Mouse (Mus musculus): Measurements from ENCODE around the gene Ttc25. TPM values are rescaled to one million over a fixed set of nuclear protein-coding genes. Genes with fewer than 3 reads are reported as not detected.

Ttc25 gene
- total RNA-seq, 1 experiment, result 3.4 TPM

GRCm38 (mm10) chr11:100549466-100549865, 4.1 kb downstream of the Ttc25 start:
- no peak overlapping the region for H3K27ac ChIP-seq (ENCODE audit: insufficient read depth, low read depth, low read length, poor library complexity, severe bottlenecking)
- H3K9me3 ChIP-seq (ENCODE audit: control insufficient read depth, insufficient read depth, low read depth, low read length), result no peaks in the 10 kb centered on the region
- DNase-seq (ENCODE audit: low read depth, low spot score), result no peak
- no peaks in the 10 kb centered on the region for H3K36me3 ChIP-seq (ENCODE audit: control insufficient read depth, insufficient read depth, low read length, poor library complexity, severe bottlenecking)
- in situ Hi-C loops (cut with MboI; ENCODE audit: low sequenced_read_pairs in 2 of 2, unreplicated experiment in 2 of 2), result no loop called here
- TF ChIP-seq ZNF384 (IDR thresholded peaks at IDR 0.05; ENCODE audit: low read depth, low read length) (no peak), CHD2 (IDR thresholded peaks at IDR 0.05; ENCODE audit: low read depth, low read length) (no peak), HCFC1 (IDR thresholded peaks at IDR 0.05; ENCODE audit: borderline replicate concordance, insufficient read depth, low read length) (no peak), MAFK (IDR thresholded peaks at IDR 0.05; ENCODE audit: insufficient read depth, low read depth, low read length) (no peak), ZC3H11A (IDR thresholded peaks at IDR 0.05; ENCODE audit: borderline replicate concordance, low read depth, low read length) (no peak)
- peaks cover 9 to 34% of the 10 kb centered on the region in 2 experiments for H3K4me1 ChIP-seq (ENCODE audit: control insufficient read depth in 2 of 2, insufficient read depth in 2 of 2, low read length in 2 of 2, poor library complexity in 1 of 2)
- no peak overlapping the region for H3K9ac ChIP-seq (ENCODE audit: insufficient read depth, low read depth, low read length, poor library complexity, severe bottlenecking)
- 0 out of 4 replicates have a peak overlapping the region, but pooled peaks have one; percentile 0 to 9 for H3K4me3 ChIP-seq (ENCODE audit: insufficient read depth in 1 of 2, low read depth in 1 of 2, low read length in 2 of 2, poor library complexity in 1 of 2, severe bottlenecking in 1 of 2)

- peak overlapping the region; percentile 31; the same call in 1 of the 2 replicates for H3K27ac ChIP-seq (ENCODE audit: insufficient read depth, low read depth, low read length, poor library complexity, severe bottlenecking)
- H3K9ac ChIP-seq (ENCODE audit: insufficient read depth, low read depth, low read length, poor library complexity, severe bottlenecking), result no peak overlapping the region
- no peaks in the 10 kb centered on the region for H3K9me3 ChIP-seq (ENCODE audit: control insufficient read depth, insufficient read depth, low read depth, low read length)
- in situ Hi-C loops (cut with MboI; ENCODE audit: low sequenced_read_pairs in 2 of 2, unreplicated experiment in 2 of 2), result no loop called here
- H3K36me3 ChIP-seq (ENCODE audit: control insufficient read depth, insufficient read depth, low read length, poor library complexity, severe bottlenecking), result no peaks in the 10 kb centered on the region
- no peak for DNase-seq (ENCODE audit: low read depth, low spot score)
- peaks cover 9 to 32% of the 10 kb centered on the region in 2 experiments for H3K4me1 ChIP-seq (ENCODE audit: control insufficient read depth in 2 of 2, insufficient read depth in 2 of 2, low read length in 2 of 2, poor library complexity in 1 of 2)
- peak overlapping the region in 1 of 2 experiments; percentile 0; a peak in 1 of 4 replicates for H3K4me3 ChIP-seq (ENCODE audit: insufficient read depth in 1 of 2, low read depth in 1 of 2, low read length in 2 of 2, poor library complexity in 1 of 2, severe bottlenecking in 1 of 2)
- TF ChIP-seq ZC3H11A (IDR thresholded peaks at IDR 0.05; ENCODE audit: borderline replicate concordance, low read depth, low read length), result no peak
- no peak for TF ChIP-seq MAFK (IDR thresholded peaks at IDR 0.05; ENCODE audit: insufficient read depth, low read depth, low read length)
- TF ChIP-seq ZNF384 (IDR thresholded peaks at IDR 0.05; ENCODE audit: low read depth, low read length), result no peak
- no peak for TF ChIP-seq CHD2 (IDR thresholded peaks at IDR 0.05; ENCODE audit: low read depth, low read length)
- no peak for TF ChIP-seq HCFC1 (IDR thresholded peaks at IDR 0.05; ENCODE audit: borderline replicate concordance, insufficient read depth, low read length)
Observed at GRCm38 (mm10) chr11:100550101-100550500, 4.7 kb downstream of the Ttc25 start.

- Histone ChIP-seq H3K4me3 (ENCODE audit: insufficient read depth in 1 of 2, low read depth in 1 of 2, low read length in 2 of 2, poor library complexity in 1 of 2, severe bottlenecking in 1 of 2) (no peak overlapping the region), H3K4me1 (ENCODE audit: control insufficient read depth in 2 of 2, insufficient read depth in 2 of 2, low read length in 2 of 2, poor library complexity in 1 of 2) (peaks cover 11 to 37% of the 10 kb centered on the region in 2 experiments), H3K9ac (ENCODE audit: insufficient read depth, low read depth, low read length, poor library complexity, severe bottlenecking) (no peak overlapping the region), H3K27ac (ENCODE audit: insufficient read depth, low read depth, low read length, poor library complexity, severe bottlenecking) (no peak overlapping the region), H3K9me3 (ENCODE audit: control insufficient read depth, insufficient read depth, low read depth, low read length) (no peaks in the 10 kb centered on the region), H3K36me3 (ENCODE audit: control insufficient read depth, insufficient read depth, low read length, poor library complexity, severe bottlenecking) (no peaks in the 10 kb centered on the region)
- TF ChIP-seq ZC3H11A (IDR thresholded peaks at IDR 0.05; ENCODE audit: borderline replicate concordance, low read depth, low read length) (no peak), HCFC1 (IDR thresholded peaks at IDR 0.05; ENCODE audit: borderline replicate concordance, insufficient read depth, low read length) (no peak), CHD2 (IDR thresholded peaks at IDR 0.05; ENCODE audit: low read depth, low read length) (no peak), MAFK (IDR thresholded peaks at IDR 0.05; ENCODE audit: insufficient read depth, low read depth, low read length) (no peak), ZNF384 (IDR thresholded peaks at IDR 0.05; ENCODE audit: low read depth, low read length) (no peak)
- in situ Hi-C loops (cut with MboI; ENCODE audit: low sequenced_read_pairs in 2 of 2, unreplicated experiment in 2 of 2), result no loop called here
- DNase-seq (ENCODE audit: low read depth, low spot score), result no peak
Observed at GRCm38 (mm10) chr11:100552842-100553241, 7.4 kb downstream of the Ttc25 start.

- in situ Hi-C loops (cut with MboI; ENCODE audit: low sequenced_read_pairs in 2 of 2, unreplicated experiment in 2 of 2), result no loop called here
- TF ChIP-seq ZC3H11A (IDR thresholded peaks at IDR 0.05; ENCODE audit: borderline replicate concordance, low read depth, low read length), result 0 out of 2 replicates have a peak, but pooled peaks have one; percentile 13
- no peak for TF ChIP-seq ZNF384 (IDR thresholded peaks at IDR 0.05; ENCODE audit: low read depth, low read length)
- TF ChIP-seq MAFK (IDR thresholded peaks at IDR 0.05; ENCODE audit: insufficient read depth, low read depth, low read length), result no peak
- TF ChIP-seq HCFC1 (IDR thresholded peaks at IDR 0.05; ENCODE audit: borderline replicate concordance, insufficient read depth, low read length), result no peak
- TF ChIP-seq CHD2 (IDR thresholded peaks at IDR 0.05; ENCODE audit: low read depth, low read length), result no peak
- no peaks in the 10 kb centered on the region for H3K36me3 ChIP-seq (ENCODE audit: control insufficient read depth, insufficient read depth, low read length, poor library complexity, severe bottlenecking)
- H3K9me3 ChIP-seq (ENCODE audit: control insufficient read depth, insufficient read depth, low read depth, low read length), result no peaks in the 10 kb centered on the region
- DNase-seq (ENCODE audit: low read depth, low spot score), result peak; percentile 85
- peaks cover 5 to 28% of the 10 kb centered on the region in 2 experiments; a peak in 3 of 4 replicates for H3K4me1 ChIP-seq (ENCODE audit: control insufficient read depth in 2 of 2, insufficient read depth in 2 of 2, low read length in 2 of 2, poor library complexity in 1 of 2)
- H3K27ac ChIP-seq (ENCODE audit: insufficient read depth, low read depth, low read length, poor library complexity, severe bottlenecking), result no peak overlapping the region
- H3K9ac ChIP-seq (ENCODE audit: insufficient read depth, low read depth, low read length, poor library complexity, severe bottlenecking), result peak overlapping the region; percentile 58
- peak overlapping the region; percentile 60 to 81 for H3K4me3 ChIP-seq (ENCODE audit: insufficient read depth in 1 of 2, low read depth in 1 of 2, low read length in 2 of 2, poor library complexity in 1 of 2, severe bottlenecking in 1 of 2)
Observed at GRCm38 (mm10) chr11:100555583-100555982, 10.2 kb downstream of the Ttc25 start.

Data from ES-E14 (cell line).